Mouse (Mus musculus) neural tube, embryonic 13.5 days (tissue): Measurements from ENCODE around the gene Gnl2. TPM values are rescaled to one million over a fixed set of nuclear protein-coding genes. Genes with fewer than 3 reads are reported as not detected.
A peak's percentile ranks its signal among the peaks of the same experiment; 100 is the strongest.

ENCODE experiments used
- ATAC-seq: fragments of 200-750 bp; cut with Nextera tagmentation; 2 replicates; pipeline ENCODE4 v1.8.0; 2017; ENCODE audit warnings: low read depth, mild to moderate bottlenecking, moderate TSS enrichment, moderate library complexity
- H3K27ac ChIP-seq: fragments of 300-500 bp; sonication (generic); replicated peaks from 2 replicates; pipeline ENCODE4 v1.5.1; 2015; ENCODE audit warnings: moderate library complexity, mild to moderate bottlenecking, inconsistent platforms
- H3K27me3 ChIP-seq: fragments of 300-500 bp; sonication (generic); 2 replicates; pipeline ENCODE4 v1.6.1; 2015; ENCODE audit warnings: mild to moderate bottlenecking, inconsistent platforms
- H3K36me3 ChIP-seq: fragments of 300-500 bp; sonication (generic); 2 replicates; pipeline ENCODE4 v1.6.1; 2015; ENCODE audit warnings: mild to moderate bottlenecking, inconsistent platforms
- H3K4me1 ChIP-seq: fragments of 300-500 bp; sonication (generic); replicated peaks from 2 replicates; pipeline ENCODE4 v1.6.1; 2015; ENCODE audit warnings: inconsistent platforms
- H3K4me2 ChIP-seq: fragments of 300-500 bp; sonication (generic); 2 replicates; pipeline ENCODE4 v1.6.1; 2015; ENCODE audit warnings: inconsistent platforms, mild to moderate bottlenecking, moderate library complexity
- H3K4me3 ChIP-seq: fragments of 300-500 bp; sonication (generic); 2 replicates; pipeline ENCODE4 v1.5.1; 2015; ENCODE audit warnings: mild to moderate bottlenecking, inconsistent platforms
- H3K9ac ChIP-seq: fragments of 300-500 bp; sonication (generic); 2 replicates; pipeline ENCODE4 v1.6.1; 2015; ENCODE audit warnings: moderate library complexity, mild to moderate bottlenecking, inconsistent platforms
- H3K9me3 ChIP-seq: fragments of 300-500 bp; sonication (generic); 2 replicates; pipeline ENCODE4 v1.6.1; 2016; ENCODE audit warnings: inconsistent platforms
- WGBS: fragments of 180-500 bp; shearing (Covaris S2); methylation state at CpG from one replicate; pipeline ENCODE4 v1.1.7; 2015; 5-methylcytosine and 5-hydroxymethylcytosine counted together
- polyA plus RNA-seq: library from polyadenylated mRNA; unstranded; fragments of >200 nt; fragmentation: Nextera tagmentation; extraction: Ambion mirVana; gene quantifications from 2 replicates; pipeline ENCODE4 v1.2.1, GENCODE M21; 2015

Gene Gnl2
- polyA plus RNA-seq, 1 experiment from 2014 or later = 91.6 TPM

- 65% methylated on average over 6 of the region's 6 CpGs for WGBS
- Histone ChIP-seq H3K27me3 (peaks cover 31% of the 10 kb centered on the region), H3K4me2 (no peak overlapping the region), H3K36me3 (no peaks in the 10 kb centered on the region), H3K9me3 (no peaks in the 10 kb centered on the region), H3K9ac (no peak overlapping the region), H3K27ac (no peak overlapping the region), H3K4me3 (no peak overlapping the region), H3K4me1 (0 out of 2 replicates have a peak, but pooled peaks cover 3% of the 10 kb centered on the region)
- no peak for ATAC-seq
Measured at GRCm38 (mm10) chr4:125008220-125008619, 8.2 kb upstream of the Gnl2 start.

- Histone ChIP-seq H3K4me2 (no peak overlapping the region), H3K4me3 (no peak overlapping the region), H3K9me3 (no peaks in the 10 kb centered on the region), H3K36me3 (no peaks in the 10 kb centered on the region), H3K4me1 (0 out of 2 replicates have a peak, but pooled peaks cover 3% of the 10 kb centered on the region), H3K27me3 (peaks cover 34% of the 10 kb centered on the region), H3K27ac (no peak overlapping the region), H3K9ac (no peak overlapping the region)
- 60% methylated on average over 8 of the region's 8 CpGs for WGBS
- no peak for ATAC-seq
Measured at GRCm38 (mm10) chr4:125008712-125009111, 7.7 kb upstream of the Gnl2 start.

- no peaks in the 10 kb centered on the region for H3K36me3 ChIP-seq
- no peak overlapping the region for H3K4me3 ChIP-seq
- no peak for ATAC-seq
- 84% methylated on average over 11 of the region's 11 CpGs for WGBS
- H3K27ac ChIP-seq = no peak overlapping the region
- peaks cover 4% of the 10 kb centered on the region for H3K27me3 ChIP-seq
- no peak overlapping the region for H3K9ac ChIP-seq
- H3K4me1 ChIP-seq = no peaks in the 10 kb centered on the region
- H3K4me2 ChIP-seq = no peak overlapping the region
- no peaks in the 10 kb centered on the region for H3K9me3 ChIP-seq
Measured at GRCm38 (mm10) chr4:125017431-125017830, 1.0 kb downstream of the Gnl2 start.

DNA sequence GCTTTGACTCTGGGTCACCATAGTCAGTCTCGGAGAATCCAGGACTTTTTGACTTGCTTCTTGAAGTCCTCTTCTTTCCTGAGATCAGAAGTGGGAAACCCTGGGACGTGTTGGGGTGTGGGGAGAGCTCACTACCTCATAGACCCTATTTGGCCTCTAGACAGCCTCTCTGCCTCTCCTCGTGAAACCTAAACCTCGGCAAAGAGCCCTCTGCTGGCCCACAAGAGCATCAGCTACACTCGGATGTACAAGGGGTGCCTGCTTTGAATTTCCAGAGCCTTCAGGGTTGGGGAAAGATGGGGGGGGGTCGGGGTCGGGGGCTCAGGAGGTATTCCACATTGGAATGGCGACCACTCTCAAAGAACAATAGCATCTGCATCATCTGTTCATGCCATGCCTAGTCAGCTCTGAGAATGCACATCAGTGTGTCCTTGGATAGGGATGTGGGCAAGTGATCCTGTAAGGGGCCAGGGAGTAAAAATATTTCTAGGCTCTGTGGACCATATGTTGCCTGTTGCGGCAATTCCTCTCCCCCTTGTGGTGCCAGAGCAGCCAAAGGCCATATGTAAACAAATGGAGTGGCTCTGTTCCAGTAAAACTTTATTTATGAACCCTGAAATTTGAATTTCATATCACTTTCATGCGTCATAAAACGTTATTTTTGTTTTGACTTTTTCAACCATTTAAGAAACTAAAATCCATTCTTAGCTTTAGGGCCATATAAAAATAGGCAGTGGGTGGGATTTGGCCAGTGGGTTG lies 4.6 kb downstream of the Gnl2 start:
- H3K36me3 ChIP-seq = no peaks in the 10 kb centered on the region
- WGBS = 34% methylated on average over 11 of the region's 11 CpGs
- no peaks in the 10 kb centered on the region for H3K4me1 ChIP-seq
- no peak overlapping the region for H3K9ac ChIP-seq
- no peak overlapping the region for H3K4me3 ChIP-seq
- no peak overlapping the region for H3K4me2 ChIP-seq
- no peak overlapping the region for H3K27ac ChIP-seq
- H3K27me3 ChIP-seq = peaks cover 13% of the 10 kb centered on the region; the same call in 1 of the 2 replicates
- no peaks in the 10 kb centered on the region for H3K9me3 ChIP-seq
- no peak for ATAC-seq

GRCm38 (mm10) chr4:125029891-125030614 lies 13.7 kb downstream of the Gnl2 start:
- peak overlapping the region; percentile 94 for H3K9ac ChIP-seq
- peak overlapping the region; percentile 59 for H3K27ac ChIP-seq
- ATAC-seq = peak; percentile 98
- H3K9me3 ChIP-seq = no peaks in the 10 kb centered on the region
- H3K36me3 ChIP-seq = peaks cover 9% of the 10 kb centered on the region
- WGBS = under 1% methylated on average over 50 of the region's 50 CpGs
- H3K4me2 ChIP-seq = peak overlapping the region; percentile 97
- peaks cover 16% of the 10 kb centered on the region; the same call in 1 of the 2 replicates for H3K27me3 ChIP-seq
- H3K4me3 ChIP-seq = peak overlapping the region; percentile 98
- H3K4me1 ChIP-seq = peaks cover 32% of the 10 kb centered on the region

GRCm38 (mm10) chr4:125034341-125034740 lies 18.0 kb downstream of the Gnl2 start:
- Histone ChIP-seq H3K4me2 (no peak overlapping the region), H3K27me3 (no peaks in the 10 kb centered on the region), H3K27ac (no peak overlapping the region), H3K4me1 (peaks cover 30% of the 10 kb centered on the region), H3K4me3 (no peak overlapping the region), H3K9me3 (no peaks in the 10 kb centered on the region), H3K9ac (no peak overlapping the region), H3K36me3 (peaks cover 39% of the 10 kb centered on the region)
- 88% methylated on average over 4 of the region's 4 CpGs for WGBS
- ATAC-seq = no peak

DNA sequence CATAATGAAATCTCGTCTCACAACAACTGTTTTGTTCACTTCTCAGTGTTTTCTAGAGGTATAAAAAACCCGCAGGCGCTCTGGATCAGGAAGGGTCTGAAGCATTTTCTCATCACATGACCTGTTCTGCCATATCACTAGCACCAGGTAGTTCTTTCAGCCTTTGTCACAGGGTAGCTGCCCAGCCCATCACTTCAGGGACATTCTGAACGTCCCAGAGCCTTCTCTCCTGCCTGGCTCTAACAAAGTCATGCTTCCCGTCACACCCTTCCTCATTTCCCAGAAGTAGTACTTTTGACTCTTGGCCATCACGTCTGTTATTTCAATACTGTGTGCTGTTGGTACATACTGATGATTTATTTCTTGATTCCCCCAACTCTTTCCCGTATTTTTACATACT lies 28.1 kb downstream of the Gnl2 start:
- H3K9ac ChIP-seq = no peak overlapping the region
- H3K27ac ChIP-seq = no peak overlapping the region
- H3K4me3 ChIP-seq = no peak overlapping the region
- H3K9me3 ChIP-seq = no peaks in the 10 kb centered on the region
- peaks cover 96% of the 10 kb centered on the region for H3K36me3 ChIP-seq
- H3K27me3 ChIP-seq = no peaks in the 10 kb centered on the region
- no peak overlapping the region for H3K4me2 ChIP-seq
- no peaks in the 10 kb centered on the region for H3K4me1 ChIP-seq
- WGBS = 88% methylated on average over 7 of the region's 7 CpGs
- ATAC-seq = no peak

DNA sequence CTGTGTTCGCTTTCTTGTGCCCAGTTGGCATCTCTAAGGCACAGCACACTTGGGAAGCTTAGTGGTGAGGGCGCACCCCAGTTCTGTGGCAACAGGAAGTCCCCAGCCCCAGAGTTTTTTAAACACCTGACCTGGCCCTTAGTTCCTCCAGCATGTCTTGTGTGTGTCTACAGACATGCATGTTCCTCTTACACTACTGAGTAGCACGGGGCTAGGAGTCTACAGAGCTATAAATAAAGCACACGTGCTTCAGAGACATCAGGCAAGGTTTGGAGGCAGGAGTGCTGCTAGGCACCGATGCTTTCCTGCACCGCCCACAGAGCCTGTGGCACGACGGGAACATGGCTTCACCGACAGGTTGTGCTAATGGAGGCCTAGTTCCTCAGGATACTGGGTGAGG lies 39.0 kb downstream of the Gnl2 start:
- no peaks in the 10 kb centered on the region for H3K9me3 ChIP-seq
- no peak for ATAC-seq
- no peak overlapping the region for H3K4me3 ChIP-seq
- no peaks in the 10 kb centered on the region for H3K27me3 ChIP-seq
- peaks cover 61% of the 10 kb centered on the region for H3K36me3 ChIP-seq
- H3K4me2 ChIP-seq = no peak overlapping the region
- H3K9ac ChIP-seq = no peak overlapping the region
- no peaks in the 10 kb centered on the region; the same call in 1 of the 2 replicates for H3K4me1 ChIP-seq
- no peak overlapping the region for H3K27ac ChIP-seq
- 90% methylated on average over 9 of the region's 9 CpGs for whole genome bisulfite sequencing

GRCm38 (mm10) chr4:125056476-125056875 lies 40.1 kb downstream of the Gnl2 start:
- Histone ChIP-seq H3K4me2 (no peak overlapping the region), H3K4me1 (no peaks in the 10 kb centered on the region; the same call in 1 of the 2 replicates), H3K4me3 (no peak overlapping the region), H3K9ac (no peak overlapping the region), H3K36me3 (peaks cover 50% of the 10 kb centered on the region), H3K27me3 (no peaks in the 10 kb centered on the region), H3K27ac (no peak overlapping the region), H3K9me3 (no peaks in the 10 kb centered on the region)
- ATAC-seq = no peak
- 89% methylated on average over 4 of the region's 4 CpGs for WGBS

DNA sequence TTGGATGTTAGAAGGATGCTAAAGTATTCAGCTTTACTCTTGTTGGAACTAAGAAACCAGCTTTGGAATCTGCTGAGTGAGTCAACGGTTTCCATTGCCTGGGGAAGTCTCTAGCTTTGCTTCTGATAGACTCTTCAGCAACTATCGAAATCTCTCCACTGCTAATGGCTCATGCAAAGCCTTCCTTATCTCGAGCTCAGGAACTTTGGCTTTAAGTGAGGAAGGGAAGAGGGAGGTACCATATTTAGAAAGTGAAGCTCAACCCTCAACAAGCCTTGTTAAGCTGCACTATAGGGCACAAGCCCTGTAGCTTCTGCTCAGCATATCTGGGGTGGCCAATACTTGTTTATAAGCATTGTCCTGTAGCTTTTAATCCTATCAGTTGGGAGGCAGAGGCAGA lies 40.9 kb downstream of the Gnl2 start:
- Histone ChIP-seq H3K27me3 (no peaks in the 10 kb centered on the region), H3K9ac (no peak overlapping the region), H3K9me3 (no peaks in the 10 kb centered on the region), H3K36me3 (peaks cover 42% of the 10 kb centered on the region), H3K4me3 (no peak overlapping the region), H3K4me1 (no peaks in the 10 kb centered on the region; the same call in 1 of the 2 replicates), H3K27ac (no peak overlapping the region), H3K4me2 (no peak overlapping the region)
- no peak for ATAC-seq
- 60% methylated on average over 3 of the region's 3 CpGs for WGBS

DNA sequence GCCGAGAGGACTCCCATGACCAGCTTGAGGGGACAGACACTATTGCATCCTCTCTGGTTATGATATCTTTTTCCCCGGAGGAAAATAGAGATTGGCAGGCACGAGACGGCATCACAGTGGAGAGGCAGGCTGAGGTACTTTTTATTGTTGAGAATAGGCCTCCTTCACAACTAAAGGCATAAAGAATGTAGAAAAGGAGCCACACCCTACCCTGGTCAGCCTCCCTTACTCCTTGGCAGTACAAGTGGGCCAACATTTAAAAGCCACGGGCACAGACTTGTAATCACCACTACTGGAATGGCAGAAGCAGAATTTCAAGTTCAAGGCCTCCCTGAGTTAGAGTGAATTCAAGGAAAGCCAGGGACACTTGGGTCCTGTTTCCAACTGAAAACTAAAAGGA lies 41.6 kb downstream of the Gnl2 start:
- H3K27me3 ChIP-seq = no peaks in the 10 kb centered on the region
- H3K4me3 ChIP-seq = no peak overlapping the region
- H3K4me2 ChIP-seq = no peak overlapping the region
- peaks cover 36% of the 10 kb centered on the region for H3K36me3 ChIP-seq
- no peak for ATAC-seq
- no peaks in the 10 kb centered on the region; the same call in 1 of the 2 replicates for H3K4me1 ChIP-seq
- no peaks in the 10 kb centered on the region for H3K9me3 ChIP-seq
- H3K9ac ChIP-seq = peak overlapping the region; percentile 32; the same call in 1 of the 2 replicates
- 54% methylated on average over 5 of the region's 5 CpGs for WGBS
- no peak overlapping the region for H3K27ac ChIP-seq

GRCm38 (mm10) chr4:125059025-125059424 lies 42.6 kb downstream of the Gnl2 start:
- peak overlapping the region; percentile 23 for H3K9ac ChIP-seq
- peak overlapping the region; percentile 49 for H3K4me2 ChIP-seq
- peaks cover 26% of the 10 kb centered on the region for H3K36me3 ChIP-seq
- no peaks in the 10 kb centered on the region; the same call in 1 of the 2 replicates for H3K4me1 ChIP-seq
- peak overlapping the region; percentile 17; the same call in 1 of the 2 replicates for H3K4me3 ChIP-seq
- 0 out of 2 replicates have a peak, but pooled peaks cover 4% of the 10 kb centered on the region for H3K27me3 ChIP-seq
- H3K9me3 ChIP-seq = no peaks in the 10 kb centered on the region
- 4% methylated on average over 8 of the region's 8 CpGs for WGBS
- ATAC-seq = peak; percentile 85
- H3K27ac ChIP-seq = no peak overlapping the region
